Mouse (Mus musculus) stomach, postnatal 0 days (tissue): ENCODE measurements around the gene Arpc2. TPM values are rescaled to one million over a fixed set of nuclear protein-coding genes. Genes with fewer than 3 reads are reported as not detected.

ENCODE experiments used
- ATAC-seq: fragments of 200-750 bp; cut with Nextera tagmentation; 2 replicates; pipeline ENCODE4 v1.8.0; 2017; ENCODE audit not compliant: low FRiP score, low TSS enrichment
- DNase-seq: peaks from one replicate; pipeline ENCODE4 v3.0.0-alpha.2; 2016; ENCODE audit warnings: low spot score
- H3K27ac ChIP-seq: fragments of 300-500 bp; sonication (generic); replicated peaks from 2 replicates; pipeline ENCODE4 v1.5.1; 2014; ENCODE audit warnings: mild to moderate bottlenecking, control low read depth
- H3K27me3 ChIP-seq: fragments of 300-500 bp; sonication (generic); 2 replicates; pipeline ENCODE4 v1.6.1; 2014; ENCODE audit warnings: low read length; ENCODE audit not compliant: control insufficient read depth, insufficient read depth
- H3K36me3 ChIP-seq: fragments of 300-500 bp; sonication (generic); 2 replicates; pipeline ENCODE4 v1.6.1; 2014; ENCODE audit warnings: low read length, mixed read lengths; ENCODE audit not compliant: control insufficient read depth, insufficient read depth
- H3K4me1 ChIP-seq: fragments of 300-500 bp; sonication (generic); replicated peaks from 2 replicates; pipeline ENCODE4 v1.6.1; 2014; ENCODE audit warnings: antibody characterized with exemption; ENCODE audit not compliant: control insufficient read depth, insufficient read depth
- H3K4me2 ChIP-seq: fragments of 300-500 bp; sonication (generic); replicated peaks from 2 replicates; pipeline ENCODE4 v1.6.1; 2014; ENCODE audit warnings: low read depth, mild to moderate bottlenecking, control low read depth, moderate library complexity
- H3K4me3 ChIP-seq: fragments of 300-500 bp; sonication (generic); 2 replicates; pipeline ENCODE4 v1.5.1; 2014; ENCODE audit warnings: low read depth, low read length, control low read depth
- H3K9ac ChIP-seq: fragments of 300-500 bp; sonication (generic); 2 replicates; pipeline ENCODE4 v1.6.1; 2014; ENCODE audit warnings: mild to moderate bottlenecking, low read length, control low read depth, mixed read lengths
- H3K9me3 ChIP-seq: fragments of 300-500 bp; sonication (generic); 2 replicates; pipeline ENCODE4 v1.6.1; 2016; ENCODE audit warnings: low read length; ENCODE audit not compliant: control insufficient read depth
- CTCF ChIP-seq: IDR thresholded peaks from 2 replicates; pipeline ENCODE4 v1.5.1; 2016; ENCODE audit warnings: antibody characterized with exemption, low read depth, mild to moderate bottlenecking, moderate library complexity
- EP300 ChIP-seq: optimal IDR thresholded peaks from 2 replicates; pipeline ENCODE3; 2016; ENCODE audit warnings: antibody characterized with exemption
- WGBS: fragments of 180-500 bp; shearing (Covaris S2); extraction: QIAGEN DNeasy Blood & Tissue Kit; methylation state at CpG from one replicate; pipeline ENCODE4 v1.1.7; 2014; 5-methylcytosine and 5-hydroxymethylcytosine counted together
- polyA plus RNA-seq: library from polyadenylated mRNA; unstranded; fragments of >200 nt; fragmentation: Nextera tagmentation; extraction: Ambion mirVana; gene quantifications from 2 replicates; pipeline ENCODE4 v1.2.1, GENCODE M21; 2015

The Arpc2 gene
- polyA plus RNA-seq, 1 experiment from 2014 or later = 585 TPM

GRCm38 (mm10) chr1:74288327-74288726 lies 52.4 kb downstream of the Arpc2 start:
- Histone ChIP-seq H3K27me3 (no peaks in the 10 kb centered on the region), H3K4me2 (no peak overlapping the region), H3K36me3 (peaks cover 21% of the 10 kb centered on the region), H3K4me1 (0 out of 2 replicates have a peak, but pooled peaks cover 5% of the 10 kb centered on the region), H3K4me3 (no peak overlapping the region), H3K27ac (no peak overlapping the region), H3K9me3 (no peaks in the 10 kb centered on the region), H3K9ac (no peak overlapping the region)
- DNase-seq (no peak), ATAC-seq (no peak)
- TF ChIP-seq CTCF (no peak), EP300 (no peak)
- WGBS = 63% methylated on average over 4 of the region's 4 CpGs

GRCm38 (mm10) chr1:74289248-74289647 lies 53.4 kb downstream of the Arpc2 start:
- H3K27ac ChIP-seq = peak overlapping the region; percentile 40; the same call in 1 of the 2 replicates
- H3K9ac ChIP-seq = no peak overlapping the region
- no peak for ATAC-seq
- H3K27me3 ChIP-seq = no peaks in the 10 kb centered on the region
- H3K9me3 ChIP-seq = no peaks in the 10 kb centered on the region
- peaks cover 7% of the 10 kb centered on the region; the same call in 1 of the 2 replicates for H3K4me1 ChIP-seq
- H3K36me3 ChIP-seq = peaks cover 22% of the 10 kb centered on the region
- no peak overlapping the region for H3K4me2 ChIP-seq
- H3K4me3 ChIP-seq = no peak overlapping the region
- TF ChIP-seq EP300 (no peak), CTCF (no peak)
- 80% methylated on average over 9 of the region's 9 CpGs for WGBS
- DNase-seq = no peak

DNA sequence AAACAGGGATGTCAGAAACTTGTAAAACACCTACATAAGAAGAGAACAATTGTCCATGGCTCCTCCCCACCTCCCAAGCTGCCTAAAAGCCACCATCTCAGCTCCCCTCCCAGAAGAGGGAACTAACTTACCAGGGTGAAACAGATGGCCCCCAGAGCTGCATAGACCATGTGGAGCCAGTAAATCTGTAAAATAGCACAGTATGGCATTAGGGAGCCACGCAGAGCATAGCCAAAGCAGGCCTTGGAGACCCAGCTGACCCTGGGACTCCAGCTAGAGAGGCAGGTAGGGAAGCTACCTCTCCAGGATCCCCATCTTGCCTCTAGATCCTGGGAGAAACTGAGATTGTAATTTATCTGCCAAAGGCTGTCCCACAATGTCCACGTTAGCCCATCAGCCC lies 53.9 kb downstream of the Arpc2 start:
- no peak for TF ChIP-seq EP300
- TF ChIP-seq CTCF = no peak
- Histone ChIP-seq H3K36me3 (peaks cover 23% of the 10 kb centered on the region), H3K4me2 (no peak overlapping the region), H3K27me3 (no peaks in the 10 kb centered on the region), H3K27ac (peak overlapping the region; percentile 40; the same call in 1 of the 2 replicates), H3K9me3 (no peaks in the 10 kb centered on the region), H3K9ac (no peak overlapping the region), H3K4me1 (peaks cover 9% of the 10 kb centered on the region), H3K4me3 (no peak overlapping the region)
- DNase-seq (no peak), ATAC-seq (no peak)
- WGBS = 82% methylated on average over 2 of the region's 2 CpGs

GRCm38 (mm10) chr1:74290141-74290540 lies 54.3 kb downstream of the Arpc2 start:
- H3K9ac ChIP-seq = no peak overlapping the region
- H3K27me3 ChIP-seq = no peaks in the 10 kb centered on the region
- H3K9me3 ChIP-seq = no peaks in the 10 kb centered on the region
- H3K4me3 ChIP-seq = no peak overlapping the region
- no peak for ATAC-seq
- H3K4me2 ChIP-seq = no peak overlapping the region
- TF ChIP-seq EP300 (no peak), CTCF (no peak)
- no peak for DNase-seq
- H3K4me1 ChIP-seq = peaks cover 13% of the 10 kb centered on the region
- WGBS = 66% methylated on average over 5 of the region's 5 CpGs
- H3K27ac ChIP-seq = 0 out of 2 replicates have a peak overlapping the region, but pooled peaks have one; percentile 40
- peaks cover 23% of the 10 kb centered on the region for H3K36me3 ChIP-seq

- no peaks in the 10 kb centered on the region for H3K9me3 ChIP-seq
- H3K27ac ChIP-seq = peak overlapping the region; percentile 8
- no peaks in the 10 kb centered on the region for H3K27me3 ChIP-seq
- DNase-seq (no peak), ATAC-seq (no peak)
- H3K36me3 ChIP-seq = peaks cover 23% of the 10 kb centered on the region
- H3K4me2 ChIP-seq = no peak overlapping the region
- WGBS = 82% methylated on average over 11 of the region's 11 CpGs
- peaks cover 29% of the 10 kb centered on the region for H3K4me1 ChIP-seq
- no peak overlapping the region for H3K9ac ChIP-seq
- H3K4me3 ChIP-seq = no peak overlapping the region
- no peak for TF ChIP-seq EP300
- TF ChIP-seq CTCF = no peak
Observed at GRCm38 (mm10) chr1:74292331-74293020, 56.6 kb downstream of the Arpc2 start.

GRCm38 (mm10) chr1:74293306-74293960 lies 57.5 kb downstream of the Arpc2 start:
- 68% methylated on average over 8 of the region's 8 CpGs for WGBS
- H3K27ac ChIP-seq = peak overlapping the region; percentile 30
- DNase-seq = no peak
- no peak overlapping the region for H3K9ac ChIP-seq
- no peak overlapping the region for H3K4me2 ChIP-seq
- ATAC-seq = no peak
- no peaks in the 10 kb centered on the region for H3K9me3 ChIP-seq
- H3K36me3 ChIP-seq = peaks cover 21% of the 10 kb centered on the region
- peaks cover 39% of the 10 kb centered on the region for H3K4me1 ChIP-seq
- no peak for TF ChIP-seq CTCF
- TF ChIP-seq EP300 = no peak
- no peaks in the 10 kb centered on the region for H3K27me3 ChIP-seq
- H3K4me3 ChIP-seq = no peak overlapping the region
